Mouse (Mus musculus) midbrain, embryonic 12.5 days (tissue): ENCODE results near the gene Matn3. TPM values are rescaled to one million over a fixed set of nuclear protein-coding genes. Genes with fewer than 3 reads are reported as not detected.

Experiments used
- ATAC-seq: fragments of 200-750 bp; cut with Nextera tagmentation; 2 replicates; pipeline ENCODE4 v1.8.0; 2017; ENCODE audit warnings: low read depth, moderate TSS enrichment, moderate library complexity; ENCODE audit not compliant: low FRiP score
- H3K27ac ChIP-seq: fragments of 300-500 bp; sonication (generic); replicated peaks from 2 replicates; pipeline ENCODE4 v1.5.1; 2016; ENCODE audit warnings: mild to moderate bottlenecking
- H3K27me3 ChIP-seq: fragments of 300-500 bp; sonication (generic); 2 replicates; pipeline ENCODE4 v1.6.1; 2016; ENCODE audit warnings: mild to moderate bottlenecking
- H3K36me3 ChIP-seq: fragments of 300-500 bp; sonication (generic); 2 replicates; pipeline ENCODE4 v1.6.1; 2016
- H3K4me1 ChIP-seq: fragments of 300-500 bp; sonication (generic); 2 replicates; pipeline ENCODE4 v1.6.1; 2016
- H3K4me2 ChIP-seq: fragments of 300-500 bp; sonication (generic); replicated peaks from 2 replicates; pipeline ENCODE4 v1.6.1; 2016; ENCODE audit warnings: mild to moderate bottlenecking, moderate library complexity
- H3K4me3 ChIP-seq: fragments of 300-500 bp; sonication (generic); 2 replicates; pipeline ENCODE4 v1.5.1; 2016; ENCODE audit warnings: mild to moderate bottlenecking
- H3K9ac ChIP-seq: fragments of 300-500 bp; sonication (generic); replicated peaks from 2 replicates; pipeline ENCODE4 v1.6.1; 2016; ENCODE audit warnings: mild to moderate bottlenecking, moderate library complexity
- H3K9me3 ChIP-seq: fragments of 300-500 bp; sonication (generic); 2 replicates; pipeline ENCODE4 v1.6.1; 2016; ENCODE audit warnings: mild to moderate bottlenecking
- WGBS: fragments of 180-500 bp; shearing (Covaris S2); methylation state at CpG from one replicate; pipeline ENCODE4 v1.1.7; 2016; 5-methylcytosine and 5-hydroxymethylcytosine counted together
- polyA plus RNA-seq: library from polyadenylated mRNA; unstranded; fragments of >200 nt; fragmentation: Nextera tagmentation; extraction: Ambion mirVana; gene quantifications from 2 replicates; pipeline ENCODE4 v1.2.1, GENCODE M21; 2016

Matn3 gene
- polyA plus RNA-seq, 1 experiment from 2014 or later: 0.61 TPM

- Histone ChIP-seq H3K9me3 (no peaks in the 10 kb centered on the region), H3K36me3 (peaks cover 43% of the 10 kb centered on the region), H3K9ac (no peak overlapping the region), H3K4me2 (no peak overlapping the region), H3K27ac (no peak overlapping the region), H3K4me3 (no peak overlapping the region), H3K4me1 (no peaks in the 10 kb centered on the region), H3K27me3 (no peaks in the 10 kb centered on the region)
- no peak; the same call in 1 of the 2 replicates for ATAC-seq
- 74% methylated on average over 12 of the region's 12 CpGs for WGBS
These were observed 7.4 kb upstream of the Matn3 start for GRCm38 (mm10) chr12:8940011-8941005.

GRCm38 (mm10) chr12:8941131-8941615 lies 6.6 kb upstream of the Matn3 start:
- Histone ChIP-seq H3K9ac (no peak overlapping the region), H3K9me3 (no peaks in the 10 kb centered on the region), H3K4me1 (no peaks in the 10 kb centered on the region), H3K4me2 (no peak overlapping the region), H3K27ac (no peak overlapping the region), H3K36me3 (peaks cover 34% of the 10 kb centered on the region), H3K27me3 (peaks cover 2% of the 10 kb centered on the region; the same call in 1 of the 2 replicates), H3K4me3 (no peak overlapping the region)
- 73% methylated on average over 4 of the region's 4 CpGs for WGBS
- ATAC-seq: no peak

- H3K36me3 ChIP-seq: peaks cover 27% of the 10 kb centered on the region
- WGBS: 71% methylated on average over 4 of the region's 4 CpGs
- H3K9ac ChIP-seq: no peak overlapping the region
- no peak overlapping the region for H3K4me3 ChIP-seq
- no peak overlapping the region for H3K4me2 ChIP-seq
- no peak overlapping the region for H3K27ac ChIP-seq
- no peak for ATAC-seq
- no peaks in the 10 kb centered on the region for H3K4me1 ChIP-seq
- H3K27me3 ChIP-seq: peaks cover 9% of the 10 kb centered on the region; the same call in 1 of the 2 replicates
- H3K9me3 ChIP-seq: no peaks in the 10 kb centered on the region
These were observed 5.9 kb upstream of the Matn3 start for GRCm38 (mm10) chr12:8941699-8942392.

- H3K4me2 ChIP-seq: no peak overlapping the region
- no peaks in the 10 kb centered on the region for H3K36me3 ChIP-seq
- peaks cover 29% of the 10 kb centered on the region for H3K27me3 ChIP-seq
- no peak overlapping the region for H3K4me3 ChIP-seq
- H3K4me1 ChIP-seq: peaks cover 9% of the 10 kb centered on the region; the same call in 1 of the 2 replicates
- WGBS: 68% methylated on average over 9 of the region's 9 CpGs
- no peak overlapping the region for H3K9ac ChIP-seq
- H3K9me3 ChIP-seq: no peaks in the 10 kb centered on the region
- H3K27ac ChIP-seq: no peak overlapping the region
- no peak for ATAC-seq
These were observed 566 bp upstream of the Matn3 start for GRCm38 (mm10) chr12:8947163-8947562.

GRCm38 (mm10) chr12:8953136-8953535 lies 5.4 kb downstream of the Matn3 start:
- 58% methylated on average over 10 of the region's 10 CpGs for WGBS
- H3K36me3 ChIP-seq: no peaks in the 10 kb centered on the region
- H3K27ac ChIP-seq: no peak overlapping the region
- H3K9me3 ChIP-seq: no peaks in the 10 kb centered on the region
- H3K9ac ChIP-seq: no peak overlapping the region
- ATAC-seq: no peak
- peaks cover 2% of the 10 kb centered on the region; the same call in 1 of the 2 replicates for H3K4me1 ChIP-seq
- no peak overlapping the region for H3K4me3 ChIP-seq
- peaks cover 16% of the 10 kb centered on the region for H3K27me3 ChIP-seq
- H3K4me2 ChIP-seq: no peak overlapping the region

- peaks cover 7% of the 10 kb centered on the region; the same call in 1 of the 2 replicates for H3K27me3 ChIP-seq
- no peak overlapping the region for H3K4me3 ChIP-seq
- ATAC-seq: no peak
- 57% methylated on average over 9 of the region's 9 CpGs for WGBS
- no peak overlapping the region for H3K9ac ChIP-seq
- H3K4me2 ChIP-seq: no peak overlapping the region
- no peaks in the 10 kb centered on the region for H3K4me1 ChIP-seq
- H3K9me3 ChIP-seq: no peaks in the 10 kb centered on the region
- no peaks in the 10 kb centered on the region for H3K36me3 ChIP-seq
- no peak overlapping the region for H3K27ac ChIP-seq
These were observed 6.4 kb downstream of the Matn3 start for GRCm38 (mm10) chr12:8954161-8954561.

GRCm38 (mm10) chr12:8961607-8962316 lies 14.0 kb downstream of the Matn3 start:
- Histone ChIP-seq H3K27me3 (no peaks in the 10 kb centered on the region), H3K9ac (no peak overlapping the region), H3K4me1 (no peaks in the 10 kb centered on the region), H3K4me3 (no peak overlapping the region), H3K27ac (no peak overlapping the region), H3K4me2 (no peak overlapping the region), H3K36me3 (no peaks in the 10 kb centered on the region), H3K9me3 (no peaks in the 10 kb centered on the region)
- WGBS: 71% methylated on average over 9 of the region's 9 CpGs
- ATAC-seq: no peak

- Histone ChIP-seq H3K27ac (no peak overlapping the region), H3K36me3 (no peaks in the 10 kb centered on the region), H3K4me3 (no peak overlapping the region), H3K27me3 (peaks cover 3% of the 10 kb centered on the region; the same call in 1 of the 2 replicates), H3K4me2 (no peak overlapping the region), H3K9me3 (no peaks in the 10 kb centered on the region), H3K9ac (no peak overlapping the region), H3K4me1 (peaks cover 6% of the 10 kb centered on the region)
- no peak for ATAC-seq
- 51% methylated on average over 9 of the region's 9 CpGs for WGBS
These were observed 22.1 kb downstream of the Matn3 start for GRCm38 (mm10) chr12:8969828-8970227.

- H3K36me3 ChIP-seq: peaks cover 5% of the 10 kb centered on the region; the same call in 1 of the 2 replicates
- peaks cover 3% of the 10 kb centered on the region; the same call in 1 of the 2 replicates for H3K27me3 ChIP-seq
- H3K4me2 ChIP-seq: peak within 1 kb of the TSS; percentile 73
- H3K9me3 ChIP-seq: no peaks in the 10 kb centered on the region
- peak; percentile 98 for ATAC-seq
- under 1% methylated on average over 45 of the region's 45 CpGs for WGBS
- peak within 1 kb of the TSS; percentile 56 for H3K9ac ChIP-seq
- peaks cover 11% of the 10 kb centered on the region for H3K4me1 ChIP-seq
- peak within 1 kb of the TSS; percentile 67 for H3K4me3 ChIP-seq
- peak within 1 kb of the TSS; percentile 61; the same call in 1 of the 2 replicates for H3K27ac ChIP-seq
These were observed 26.2 kb downstream of the Matn3 start, which contains the start of gene Wdr35 for GRCm38 (mm10) chr12:8973820-8974465. Wdr35 (plus strand) TSS chr12:8973892.

GRCm38 (mm10) chr12:8975076-8975475 lies 27.3 kb downstream of the Matn3 start:
- 85% methylated on average over 3 of the region's 3 CpGs for WGBS
- Histone ChIP-seq H3K4me2 (peak overlapping the region; percentile 73; the same call in 1 of the 2 replicates), H3K9ac (no peak overlapping the region), H3K4me3 (no peak overlapping the region; the same call in 1 of the 2 replicates), H3K27ac (no peak overlapping the region), H3K4me1 (peaks cover 11% of the 10 kb centered on the region), H3K27me3 (peaks cover 3% of the 10 kb centered on the region; the same call in 1 of the 2 replicates), H3K9me3 (no peaks in the 10 kb centered on the region), H3K36me3 (peaks cover 15% of the 10 kb centered on the region)
- no peak for ATAC-seq

- WGBS: 80% methylated on average over 8 of the region's 8 CpGs
- Histone ChIP-seq H3K27ac (no peak overlapping the region), H3K36me3 (peaks cover 18% of the 10 kb centered on the region; the same call in 1 of the 2 replicates), H3K27me3 (no peaks in the 10 kb centered on the region), H3K9ac (no peak overlapping the region), H3K9me3 (no peaks in the 10 kb centered on the region), H3K4me1 (no peaks in the 10 kb centered on the region), H3K4me2 (no peak overlapping the region), H3K4me3 (no peak overlapping the region)
- ATAC-seq: no peak
These were observed 45.5 kb downstream of the Matn3 start for GRCm38 (mm10) chr12:8993231-8993630.
